Mouse (Mus musculus) erythroblast, embryonic 14.5 days (primary cell): ENCODE data around the gene Rps27l. TPM values are rescaled to one million over a fixed set of nuclear protein-coding genes. Genes with fewer than 3 reads are reported as not detected.
A peak's percentile ranks its signal among the peaks of the same experiment; 100 is the strongest.

Experiments
- H3K27me3 ChIP-seq: 2 replicates; pipeline ENCODE4 v1.6.1; 2012; ENCODE audit warnings: inconsistent platforms; ENCODE audit not compliant: control insufficient read depth
- H3K36me3 ChIP-seq: 2 replicates; pipeline ENCODE4 v1.6.1; 2012; ENCODE audit warnings: mild to moderate bottlenecking, inconsistent platforms; ENCODE audit not compliant: control insufficient read depth
- H3K4me1 ChIP-seq: 2 replicates; pipeline ENCODE4 v1.6.1; 2012; ENCODE audit warnings: inconsistent platforms; ENCODE audit not compliant: control insufficient read depth
- H3K4me3 ChIP-seq: replicated peaks from 2 replicates; pipeline ENCODE3; 2012; ENCODE audit warnings: moderate library complexity, mild to moderate bottlenecking, inconsistent platforms
- H3K9me3 ChIP-seq: 2 replicates; pipeline ENCODE4 v1.6.1; 2012; ENCODE audit warnings: low read length, inconsistent platforms, mixed read lengths; ENCODE audit not compliant: control insufficient read depth
- GATA1 ChIP-seq: IDR thresholded peaks from 2 replicates; pipeline ENCODE4 v1.6.1; 2012; ENCODE audit warnings: low read length, inconsistent platforms, mixed read lengths
- TAL1 ChIP-seq: IDR thresholded peaks from 3 replicates; pipeline ENCODE4 v1.6.1; 2012; ENCODE audit warnings: low read length, inconsistent platforms, mixed read lengths
- polyA plus RNA-seq: library from polyadenylated mRNA; stranded (reverse); fragments of >175 nt; gene quantifications from 2 replicates; pipeline ENCODE4 v1.2.3, GENCODE M21; 2012

Rps27l gene
- polyA plus RNA-seq, 1 experiment: 12.0 TPM

- Histone ChIP-seq H3K27me3 (peaks cover 7% of the 10 kb centered on the region; the same call in 1 of the 2 replicates), H3K4me1 (peaks cover 50% of the 10 kb centered on the region), H3K9me3 (peaks cover 3% of the 10 kb centered on the region; the same call in 1 of the 2 replicates), H3K36me3 (peaks cover 2% of the 10 kb centered on the region; the same call in 1 of the 2 replicates), H3K4me3 (peak overlapping the region; percentile 48)
- TF ChIP-seq GATA1: no peak
- TF ChIP-seq TAL1: no peak
These were observed 42.5 kb downstream of the Rps27l start for GRCm38 (mm10) chr9:66988198-66988887.

DNA sequence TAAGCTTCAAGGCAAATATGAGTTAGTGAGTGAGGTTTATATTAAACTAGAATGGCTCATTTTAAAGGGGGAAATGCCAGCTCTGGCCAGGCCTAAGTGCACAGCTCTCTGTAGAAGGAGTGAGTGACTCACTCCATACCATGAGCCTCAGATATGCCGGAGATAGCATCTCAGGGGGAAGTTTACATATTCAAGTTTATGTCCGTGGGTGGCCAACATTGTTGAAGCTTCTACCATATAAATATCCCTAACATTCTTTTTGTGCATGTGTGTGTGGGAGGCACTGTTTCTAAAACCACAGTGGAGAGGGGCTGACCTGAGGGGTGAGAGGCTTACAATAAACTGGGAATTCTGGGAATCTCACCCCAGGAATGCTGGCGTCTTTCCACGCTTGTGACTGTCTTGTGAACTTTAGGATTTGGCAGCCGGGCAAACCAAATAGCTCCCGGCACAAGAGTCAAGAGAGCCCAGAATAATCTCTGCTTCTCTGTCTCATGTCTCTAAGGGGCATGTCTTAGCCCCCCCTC is 43.1 kb downstream of the Rps27l start:
- Histone ChIP-seq H3K9me3 (peaks cover 3% of the 10 kb centered on the region; the same call in 1 of the 2 replicates), H3K4me3 (peak overlapping the region; percentile 48), H3K36me3 (peaks cover 2% of the 10 kb centered on the region; the same call in 1 of the 2 replicates), H3K27me3 (peaks cover 7% of the 10 kb centered on the region; the same call in 1 of the 2 replicates), H3K4me1 (peaks cover 52% of the 10 kb centered on the region)
- TF ChIP-seq GATA1: no peak
- TF ChIP-seq TAL1: no peak

GRCm38 (mm10) chr9:66989581-66989980 is 43.7 kb downstream of the Rps27l start:
- Histone ChIP-seq H3K4me1 (peaks cover 54% of the 10 kb centered on the region), H3K27me3 (peaks cover 4% of the 10 kb centered on the region; the same call in 1 of the 2 replicates), H3K36me3 (peaks cover 2% of the 10 kb centered on the region; the same call in 1 of the 2 replicates), H3K4me3 (peak overlapping the region; percentile 48), H3K9me3 (peaks cover 3% of the 10 kb centered on the region; the same call in 1 of the 2 replicates)
- no peak for TF ChIP-seq GATA1
- TF ChIP-seq TAL1: no peak

DNA sequence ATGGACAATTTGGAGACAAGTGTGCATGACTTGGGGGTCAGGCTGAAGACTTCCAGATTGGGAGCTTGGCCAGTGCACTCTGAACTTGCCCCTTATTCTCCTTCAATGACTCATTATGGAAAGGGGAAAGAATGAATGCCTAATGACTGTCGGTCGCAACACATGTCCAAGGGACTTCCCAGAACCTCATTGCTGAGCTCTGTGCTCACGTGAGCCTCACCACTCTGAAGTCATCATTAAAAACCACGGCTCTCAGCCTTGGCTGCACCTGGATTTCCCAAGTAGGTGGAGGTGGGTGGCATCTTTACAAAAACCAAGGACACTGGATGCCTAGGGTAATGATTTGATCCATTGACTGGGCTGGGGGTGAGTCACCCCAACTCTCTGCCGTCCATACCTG is 44.2 kb downstream of the Rps27l start:
- H3K36me3 ChIP-seq: peaks cover 2% of the 10 kb centered on the region; the same call in 1 of the 2 replicates
- no peak for TF ChIP-seq TAL1
- TF ChIP-seq GATA1: no peak
- peaks cover 54% of the 10 kb centered on the region for H3K4me1 ChIP-seq

DNA sequence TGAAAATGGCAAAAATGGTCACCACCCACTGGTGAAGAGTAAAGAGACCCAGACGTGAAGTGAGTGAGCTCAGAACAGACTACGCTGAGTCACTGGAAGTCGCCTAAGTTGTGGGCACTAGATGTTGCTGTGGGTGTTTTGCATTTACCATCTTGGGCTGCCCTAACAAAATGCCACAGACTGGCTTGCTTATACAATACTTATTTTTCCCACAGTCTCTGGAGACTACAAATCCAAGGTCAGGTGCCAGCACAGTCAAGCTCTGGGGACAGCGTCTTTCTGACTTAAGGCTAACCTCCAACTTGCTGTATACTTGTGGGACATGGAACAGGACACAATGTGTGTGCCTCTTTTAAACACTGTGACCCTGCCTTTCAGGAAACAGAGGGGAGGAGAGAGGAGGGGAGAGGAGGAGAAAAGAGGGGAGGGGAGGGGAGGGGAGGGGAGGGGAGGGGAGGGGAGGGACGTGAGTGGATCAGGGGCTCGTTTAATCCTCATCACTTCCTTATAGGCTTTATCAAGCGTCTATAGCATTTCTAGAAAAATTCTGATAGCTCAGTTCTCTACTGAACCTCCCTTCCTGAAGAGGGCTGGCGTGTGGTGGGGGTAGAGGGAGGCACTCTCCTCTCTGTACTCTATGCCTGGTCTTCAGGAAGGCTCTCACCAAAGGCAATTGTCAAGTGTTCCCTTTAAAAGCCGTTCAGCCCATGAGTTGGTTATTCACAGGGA is 45.3 kb downstream of the Rps27l start:
- H3K9me3 ChIP-seq: peaks cover 3% of the 10 kb centered on the region; the same call in 1 of the 2 replicates
- no peak overlapping the region for H3K4me3 ChIP-seq
- TF ChIP-seq TAL1 (no peak), GATA1 (no peak)
- no peaks in the 10 kb centered on the region for H3K27me3 ChIP-seq
- H3K4me1 ChIP-seq: peaks cover 53% of the 10 kb centered on the region
- peaks cover 2% of the 10 kb centered on the region; the same call in 1 of the 2 replicates for H3K36me3 ChIP-seq

More for the DNA sequence above, 44.2 kb downstream of the Rps27l start:
- peaks cover 3% of the 10 kb centered on the region; the same call in 1 of the 2 replicates for H3K9me3 ChIP-seq
- H3K27me3 ChIP-seq: peaks cover 4% of the 10 kb centered on the region; the same call in 1 of the 2 replicates
- no peak overlapping the region for H3K4me3 ChIP-seq

GRCm38 (mm10) chr9:66991750-66992410 is 46.0 kb downstream of the Rps27l start:
- H3K4me1 ChIP-seq: peaks cover 51% of the 10 kb centered on the region
- H3K4me3 ChIP-seq: no peak overlapping the region
- peaks cover 2% of the 10 kb centered on the region; the same call in 1 of the 2 replicates for H3K36me3 ChIP-seq

More at GRCm38 (mm10) chr9:66991750-66992410, 46.0 kb downstream of the Rps27l start:
- Histone ChIP-seq H3K9me3 (peaks cover 3% of the 10 kb centered on the region; the same call in 1 of the 2 replicates), H3K27me3 (no peaks in the 10 kb centered on the region)
- TF ChIP-seq TAL1: no peak

Other genes with a start within 250 kb of the Rps27l start
- gene Car12, start 232.4 kb upstream of the Rps27l start, polyA plus RNA-seq: 0.02 TPM in 1 of 2 replicates, not detected in the other
- gene Aph1b, start 150.6 kb upstream of the Rps27l start, polyA plus RNA-seq: 0.01 TPM in 1 of 2 replicates, not detected in the other
- not detected in 2 replicates for gene Gm10647, start 149.0 kb upstream of the Rps27l start, polyA plus RNA-seq
- gene Aph1c, start 111.4 kb upstream of the Rps27l start, polyA plus RNA-seq: 0.01 TPM in 1 of 2 replicates, not detected in the other
- 0.37 and 0.53 TPM in 2 replicates for gene Rab8b, start 26.4 kb upstream of the Rps27l start, polyA plus RNA-seq
- 0.16 and 0.20 TPM in 2 replicates for gene Lactb, start 29.4 kb downstream of the Rps27l start, polyA plus RNA-seq
- gene Tpm1, start 103.3 kb downstream of the Rps27l start, polyA plus RNA-seq: 12.8 and 14.1 TPM in 2 replicates